Mouse (Mus musculus): ENCODE measurements around the gene Olfr1412.

The Olfr1412 gene

GRCm38 (mm10) chr1:92638736-92639135 lies 53.2 kb downstream of the Olfr1412 start:
- no peak for DNase-seq

DNA sequence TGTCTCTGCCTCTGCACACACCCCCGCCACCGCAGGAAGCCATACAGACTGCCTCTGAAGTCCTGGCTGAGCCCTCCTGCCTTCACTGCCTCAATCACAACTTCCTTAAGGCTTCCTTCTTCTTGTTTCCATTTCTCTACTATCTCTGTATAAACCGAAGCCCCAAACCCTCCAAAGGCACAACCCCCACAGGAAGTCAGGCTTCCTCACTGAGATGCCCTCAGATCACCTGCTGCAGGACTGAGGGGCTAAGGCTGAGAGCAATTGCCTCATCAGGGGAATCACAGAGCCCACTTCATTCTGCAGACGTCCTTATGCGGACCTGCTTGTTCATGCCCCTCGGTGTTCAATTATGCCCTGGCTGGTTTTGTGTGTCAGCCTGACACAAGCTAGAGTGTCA lies 54.8 kb downstream of the Olfr1412 start:
- DNase-seq = no peak
